Mouse (Mus musculus) stomach, postnatal 0 days (tissue): ENCODE measurements at regions not wholly inside any gene's neighbourhood (a gene's known extent, or its start where the extent isn't known, plus 50 kb on each side); places are given as distances from the start of the nearest gene placed in this dataset.

Source experiments
- ATAC-seq: fragments of 200-750 bp; cut with Nextera tagmentation; 2 replicates; pipeline ENCODE4 v1.8.0; 2017; ENCODE audit not compliant: low FRiP score, low TSS enrichment
- DNase-seq: peaks from one replicate; pipeline ENCODE4 v3.0.0-alpha.2; 2016; ENCODE audit warnings: low spot score
- H3K27ac ChIP-seq: fragments of 300-500 bp; sonication (generic); replicated peaks from 2 replicates; pipeline ENCODE4 v1.5.1; 2014; ENCODE audit warnings: mild to moderate bottlenecking, control low read depth
- H3K27me3 ChIP-seq: fragments of 300-500 bp; sonication (generic); 2 replicates; pipeline ENCODE4 v1.6.1; 2014; ENCODE audit warnings: low read length; ENCODE audit not compliant: control insufficient read depth, insufficient read depth
- H3K36me3 ChIP-seq: fragments of 300-500 bp; sonication (generic); 2 replicates; pipeline ENCODE4 v1.6.1; 2014; ENCODE audit warnings: low read length, mixed read lengths; ENCODE audit not compliant: control insufficient read depth, insufficient read depth
- H3K4me1 ChIP-seq: fragments of 300-500 bp; sonication (generic); replicated peaks from 2 replicates; pipeline ENCODE4 v1.6.1; 2014; ENCODE audit warnings: antibody characterized with exemption; ENCODE audit not compliant: control insufficient read depth, insufficient read depth
- H3K4me2 ChIP-seq: fragments of 300-500 bp; sonication (generic); replicated peaks from 2 replicates; pipeline ENCODE4 v1.6.1; 2014; ENCODE audit warnings: low read depth, mild to moderate bottlenecking, control low read depth, moderate library complexity
- H3K4me3 ChIP-seq: fragments of 300-500 bp; sonication (generic); 2 replicates; pipeline ENCODE4 v1.5.1; 2014; ENCODE audit warnings: low read depth, low read length, control low read depth
- H3K9ac ChIP-seq: fragments of 300-500 bp; sonication (generic); 2 replicates; pipeline ENCODE4 v1.6.1; 2014; ENCODE audit warnings: mild to moderate bottlenecking, low read length, control low read depth, mixed read lengths
- H3K9me3 ChIP-seq: fragments of 300-500 bp; sonication (generic); 2 replicates; pipeline ENCODE4 v1.6.1; 2016; ENCODE audit warnings: low read length; ENCODE audit not compliant: control insufficient read depth
- CTCF ChIP-seq: IDR thresholded peaks from 2 replicates; pipeline ENCODE4 v1.5.1; 2016; ENCODE audit warnings: antibody characterized with exemption, low read depth, mild to moderate bottlenecking, moderate library complexity
- EP300 ChIP-seq: optimal IDR thresholded peaks from 2 replicates; pipeline ENCODE3; 2016; ENCODE audit warnings: antibody characterized with exemption
- WGBS: fragments of 180-500 bp; shearing (Covaris S2); extraction: QIAGEN DNeasy Blood & Tissue Kit; methylation state at CpG from one replicate; pipeline ENCODE4 v1.1.7; 2014; 5-methylcytosine and 5-hydroxymethylcytosine counted together

- ATAC-seq (no peak), DNase-seq (no peak)
- H3K9me3 ChIP-seq, result no peaks in the 10 kb centered on the region
- H3K27me3 ChIP-seq, result no peaks in the 10 kb centered on the region
- H3K4me3 ChIP-seq, result no peak overlapping the region
- no peak overlapping the region for H3K9ac ChIP-seq
- H3K4me2 ChIP-seq, result no peak overlapping the region
- no peak overlapping the region for H3K27ac ChIP-seq
- H3K36me3 ChIP-seq, result no peaks in the 10 kb centered on the region
- TF ChIP-seq EP300 (no peak), CTCF (no peak)
- no peaks in the 10 kb centered on the region for H3K4me1 ChIP-seq
Observed at GRCm38 (mm10) chr16:15237836-15238235, 79.4 kb upstream of the Gm21897 start.

GRCm38 (mm10) chr16:15238449-15238848 lies 78.8 kb upstream of the Gm21897 start:
- no peak for DNase-seq
- no peaks in the 10 kb centered on the region for H3K27me3 ChIP-seq
- H3K4me3 ChIP-seq, result no peak overlapping the region
- H3K4me2 ChIP-seq, result no peak overlapping the region
- H3K27ac ChIP-seq, result no peak overlapping the region
- no peak for ATAC-seq
- H3K9ac ChIP-seq, result no peak overlapping the region
- H3K9me3 ChIP-seq, result no peaks in the 10 kb centered on the region
- TF ChIP-seq EP300 (no peak), CTCF (no peak)
- H3K36me3 ChIP-seq, result no peaks in the 10 kb centered on the region
- no peaks in the 10 kb centered on the region for H3K4me1 ChIP-seq

- Histone ChIP-seq H3K27ac (no peak overlapping the region), H3K9me3 (no peaks in the 10 kb centered on the region)
Observed at GRCm38 (mm10) chr16:15250186-15250585, 67.1 kb upstream of the Gm21897 start.

GRCm38 (mm10) chr16:15251686-15252085 lies 65.6 kb upstream of the Gm21897 start:
- TF ChIP-seq EP300, result no peak
- no peak for TF ChIP-seq CTCF
- Histone ChIP-seq H3K27me3 (no peaks in the 10 kb centered on the region), H3K4me1 (no peaks in the 10 kb centered on the region), H3K4me3 (no peak overlapping the region), H3K4me2 (no peak overlapping the region), H3K27ac (no peak overlapping the region), H3K9ac (no peak overlapping the region), H3K9me3 (no peaks in the 10 kb centered on the region), H3K36me3 (no peaks in the 10 kb centered on the region)
- ATAC-seq (no peak), DNase-seq (no peak)
- WGBS, result 33% methylated on average over 2 of the region's 2 CpGs

More at GRCm38 (mm10) chr16:15250186-15250585, 67.1 kb upstream of the Gm21897 start:
- ATAC-seq (no peak), DNase-seq (no peak)
- no peak overlapping the region for H3K9ac ChIP-seq
- H3K27me3 ChIP-seq, result no peaks in the 10 kb centered on the region
- H3K4me3 ChIP-seq, result no peak overlapping the region
- no peaks in the 10 kb centered on the region for H3K4me1 ChIP-seq
- no peak for TF ChIP-seq EP300
- no peak for TF ChIP-seq CTCF
- no peaks in the 10 kb centered on the region for H3K36me3 ChIP-seq
- no peak overlapping the region for H3K4me2 ChIP-seq

GRCm38 (mm10) chr16:15252666-15253347 lies 64.5 kb upstream of the Gm21897 start:
- Histone ChIP-seq H3K27ac (peak overlapping the region; percentile 65), H3K9me3 (no peaks in the 10 kb centered on the region), H3K27me3 (no peaks in the 10 kb centered on the region), H3K9ac (no peak overlapping the region), H3K4me3 (no peak overlapping the region), H3K4me2 (no peak overlapping the region), H3K36me3 (no peaks in the 10 kb centered on the region), H3K4me1 (no peaks in the 10 kb centered on the region)
- TF ChIP-seq EP300, result no peak
- TF ChIP-seq CTCF, result peak; percentile 26; the same call in 1 of the 2 replicates
- ATAC-seq (peak; percentile 29; the same call in 1 of the 2 replicates), DNase-seq (no peak)
- 49% methylated on average over 6 of the region's 6 CpGs for WGBS

GRCm38 (mm10) chr16:15253348-15253693 lies 63.9 kb upstream of the Gm21897 start:
- Histone ChIP-seq H3K9ac (no peak overlapping the region), H3K4me3 (no peak overlapping the region), H3K27me3 (no peaks in the 10 kb centered on the region), H3K36me3 (no peaks in the 10 kb centered on the region), H3K4me1 (no peaks in the 10 kb centered on the region), H3K4me2 (no peak overlapping the region), H3K27ac (peak overlapping the region; percentile 65; the same call in 1 of the 2 replicates), H3K9me3 (no peaks in the 10 kb centered on the region)
- 42% methylated on average over 3 of the region's 3 CpGs for WGBS
- ATAC-seq (peak; percentile 18; the same call in 1 of the 2 replicates), DNase-seq (no peak)
- no peak for TF ChIP-seq EP300
- TF ChIP-seq CTCF, result no peak
